ENCODE assay signal across 9 mouse cellular contexts in genomic region chr5:134394624-134395023, GRCm38 (mm10).
DNase-seq lines count a peak whose midpoint lies in the region; ATAC-seq and TF ChIP-seq lines count a peak whose summit lies in the region.
"Had no signal": no experiment of that assay in that cellular context is flagged by ENCODE, and none has a peak within 500 bp of the region (broad histone marks: within the 10 kb centered on the region; RNA-seq: fewer than 3 reads in every experiment).

No protein-coding gene starts in this region.

- H3K27me3 ChIP-seq in forebrain, embryonic 10.5 days (ENCODE audit: poor library complexity, severe bottlenecking), result no peaks in the 10 kb centered on the region
- no peaks in the 10 kb centered on the region for H3K27me3 ChIP-seq in forebrain, embryonic 13.5 days
- H3K27me3 ChIP-seq: midbrain, embryonic 12.5 days had no signal

- TF ChIP-seq POLR2A in bone marrow, adult 2 months (IDR thresholded peaks at IDR 0.05; ENCODE audit: borderline replicate concordance, control insufficient read depth, low read depth, low read length), result no peak

- H3K27ac ChIP-seq in forebrain, embryonic 10.5 days, result peak overlapping the region; percentile 61
- no peak overlapping the region for H3K27ac ChIP-seq in forebrain, embryonic 13.5 days
- peak overlapping the region; percentile 42 for H3K27ac ChIP-seq in bone marrow, adult 2 months (ENCODE audit: control insufficient read depth, insufficient read depth, low read depth, low read length, poor library complexity)
- H3K27ac ChIP-seq: midbrain, embryonic 12.5 days had no signal

- H3K4me2 ChIP-seq in forebrain, embryonic 13.5 days, result no peak overlapping the region
- H3K4me2 ChIP-seq: midbrain, embryonic 12.5 days had no signal

- no peak overlapping the region for H3K9ac ChIP-seq in forebrain, embryonic 13.5 days
- H3K9ac ChIP-seq: midbrain, embryonic 12.5 days had no signal

- H3K9me3 ChIP-seq in forebrain, embryonic 10.5 days, result peaks cover 6% of the 10 kb centered on the region; the same call in 1 of the 2 replicates
- no peaks in the 10 kb centered on the region for H3K9me3 ChIP-seq in forebrain, embryonic 13.5 days (replicated peaks)
- H3K9me3 ChIP-seq: midbrain, embryonic 12.5 days had no signal

- peaks cover 14% of the 10 kb centered on the region for H3K4me1 ChIP-seq in forebrain, embryonic 10.5 days
- no peaks in the 10 kb centered on the region for H3K4me1 ChIP-seq in forebrain, embryonic 13.5 days
- peaks cover 3% of the 10 kb centered on the region; the same call in 1 of the 2 replicates for H3K4me1 ChIP-seq in bone marrow, adult 2 months (ENCODE audit: control insufficient read depth, insufficient read depth, low read length)
- H3K4me1 ChIP-seq: midbrain, embryonic 12.5 days had no signal

- DNase-seq in forebrain, embryonic 10.5 days (ENCODE audit: extremely low spot score, low spot score), result peak; percentile 54
- DNase-seq in heart, adult 9 months (ENCODE audit: low spot score in 2 of 2), result peak; percentile 30 to 31
- DNase-seq in kidney, adult 8-10 months, result peak; percentile 23 to 25
- peak; percentile 47 for DNase-seq in lung, postnatal 14 days
- DNase-seq in thymus, postnatal 4 days, result peak; percentile 84
- no peak for DNase-seq in left cerebral cortex, adult 9 months (ENCODE audit: low spot score in 2 of 2)

- TF ChIP-seq CTCF in bone marrow, adult 2 months (IDR thresholded peaks at IDR 0.05; ENCODE audit: control insufficient read depth, insufficient read depth, low read length), result no peak

- 57% methylated on average over 10 of the region's 10 CpGs for WGBS in forebrain, embryonic 10.5 days
- WGBS in forebrain, embryonic 13.5 days, result 68% methylated on average over 10 of the region's 10 CpGs
- 1% methylated on average over 10 of the region's 10 CpGs for WGBS in bone marrow, adult 2 months

- ATAC-seq in forebrain, embryonic 13.5 days, result no peak

- H3K4me3 ChIP-seq in forebrain, embryonic 10.5 days, result peak overlapping the region; percentile 4; the same call in 1 of the 2 replicates
- H3K4me3 ChIP-seq in forebrain, embryonic 13.5 days, result no peak overlapping the region
- peak overlapping the region; percentile 34 for H3K4me3 ChIP-seq in bone marrow, adult 2 months (replicated peaks; ENCODE audit: control insufficient read depth, low read depth, low read length)
- H3K4me3 ChIP-seq: midbrain, embryonic 12.5 days had no signal

- H3K36me3 ChIP-seq in forebrain, embryonic 10.5 days (replicated peaks), result no peaks in the 10 kb centered on the region; the same call in 1 of the 2 replicates
- H3K36me3 ChIP-seq in forebrain, embryonic 13.5 days (ENCODE audit: poor library complexity, severe bottlenecking), result peaks cover 99% of the 10 kb centered on the region

Comparison
In these comparisons a context has a peak if more than half of its experiments do, and no peak if none do; other contexts are left out.
1. DNase-seq: peak in forebrain, embryonic 10.5 days (single experiment), heart, adult 9 months (2 of 2), kidney, adult 8-10 months (2 of 2), lung, postnatal 14 days (single experiment) and thymus, postnatal 4 days (single experiment); none in left cerebral cortex, adult 9 months (0 of 2).